Comparison of ENCODE assay signal across 19 mouse cellular contexts in the genomic region with DNA sequence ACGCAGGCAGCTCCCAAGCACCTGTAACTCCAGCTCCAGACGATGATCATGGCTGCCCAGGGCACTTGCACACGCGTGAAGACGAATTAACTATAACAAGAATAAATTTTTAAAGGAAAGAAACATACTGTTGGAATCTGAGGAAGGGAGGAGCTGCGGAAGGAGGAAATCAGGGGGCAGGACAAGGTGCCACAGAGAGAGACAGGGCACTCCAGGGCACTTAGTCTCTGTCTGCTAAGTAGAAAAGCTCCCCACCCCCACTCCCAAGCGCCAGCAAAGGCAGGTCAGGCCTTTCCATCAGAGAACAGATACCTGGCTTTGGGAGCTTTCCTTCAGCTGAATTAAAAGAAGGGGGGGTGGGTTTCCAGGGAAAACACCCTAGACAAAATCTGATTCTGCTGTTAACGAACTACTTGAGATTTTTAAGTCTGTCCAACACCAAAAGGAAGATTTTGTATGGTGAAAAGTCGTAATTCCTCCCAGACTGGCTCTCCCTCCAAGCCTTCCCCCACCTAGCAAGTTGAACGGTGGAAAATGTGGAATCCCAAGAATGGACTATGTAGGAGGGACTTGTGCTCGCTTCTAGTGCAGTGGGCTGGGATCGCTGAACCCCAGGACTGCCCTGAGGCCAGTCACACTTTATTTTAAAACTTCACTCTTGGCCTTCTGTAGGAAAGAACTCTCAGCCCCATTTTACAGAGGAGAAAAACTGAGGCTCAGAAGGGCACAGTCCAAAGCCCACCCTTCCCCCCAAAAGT. TPM values are rescaled to one million over a fixed set of nuclear protein-coding genes. Genes with fewer than 3 reads are reported as not detected.
DNase-seq lines count a peak whose midpoint lies in the region; ATAC-seq and TF ChIP-seq lines count a peak whose summit lies in the region.
"Had no signal": no experiment of that assay in that cellular context is flagged by ENCODE, and none has a peak within 500 bp of the region (broad histone marks: within the 10 kb centered on the region; RNA-seq: fewer than 3 reads in every experiment).

No protein-coding gene starts in this region.

- peak; percentile 37; the same call in 1 of the 2 replicates for ATAC-seq in kidney, embryonic 16.5 days (ENCODE audit: low FRiP score, low TSS enrichment)
- ATAC-seq in limb, embryonic 12.5 days (ENCODE audit: insufficient number of reproducible peaks, insufficient read depth, low FRiP score, low TSS enrichment, low read depth) = no peak

- H3K27ac ChIP-seq in kidney, embryonic 16.5 days (ENCODE audit: low read length) = peak overlapping the region; percentile 34; the same call in 1 of the 2 replicates
- peak overlapping the region; percentile 81; the same call in 1 of the 2 replicates for H3K27ac ChIP-seq in ES-E14 (ENCODE audit: insufficient read depth, low read depth, low read length, poor library complexity, severe bottlenecking)
- peak overlapping the region; percentile 94 for H3K27ac ChIP-seq in limb, embryonic 12.5 days
- H3K27ac ChIP-seq: heart, adult 2 months; stomach, embryonic 15.5 days had no signal

- H3K36me3 ChIP-seq in kidney, embryonic 16.5 days (ENCODE audit: insufficient read depth, low read length) = no peaks in the 10 kb centered on the region
- H3K36me3 ChIP-seq in ES-E14 (ENCODE audit: control insufficient read depth, insufficient read depth, low read length, poor library complexity, severe bottlenecking) = no peaks in the 10 kb centered on the region
- H3K36me3 ChIP-seq in limb, embryonic 12.5 days = peaks cover 3% of the 10 kb centered on the region; the same call in 1 of the 2 replicates
- H3K36me3 ChIP-seq: G1E; stomach, embryonic 15.5 days had no signal

- 47% methylated on average over 12 of the region's 12 CpGs for WGBS in kidney, embryonic 16.5 days
- 18% methylated on average over 12 of the region's 12 CpGs for WGBS in limb, embryonic 12.5 days

- no peaks in the 10 kb centered on the region for H3K9me3 ChIP-seq in kidney, embryonic 16.5 days (ENCODE audit: low read length)
- no peaks in the 10 kb centered on the region for H3K9me3 ChIP-seq in ES-E14 (ENCODE audit: control insufficient read depth, insufficient read depth, low read depth, low read length)
- H3K9me3 ChIP-seq in limb, embryonic 12.5 days = no peaks in the 10 kb centered on the region
- H3K9me3 ChIP-seq: stomach, embryonic 15.5 days had no signal

- no peaks in the 10 kb centered on the region for H3K27me3 ChIP-seq in kidney, embryonic 16.5 days (ENCODE audit: insufficient read depth, low read length)
- H3K27me3 ChIP-seq in limb, embryonic 12.5 days = no peaks in the 10 kb centered on the region
- H3K27me3 ChIP-seq: stomach, embryonic 15.5 days had no signal

- H3K4me3 ChIP-seq in kidney, embryonic 16.5 days (ENCODE audit: low read length) = no peak overlapping the region
- no peak overlapping the region for H3K4me3 ChIP-seq in ES-E14 (ENCODE audit: insufficient read depth in 1 of 2, low read depth in 1 of 2, low read length in 2 of 2, poor library complexity in 1 of 2, severe bottlenecking in 1 of 2)
- H3K4me3 ChIP-seq in limb, embryonic 12.5 days (replicated peaks) = no peak overlapping the region
- H3K4me3 ChIP-seq: heart, adult 2 months; stomach, embryonic 15.5 days had no signal

- H3K9ac ChIP-seq in kidney, embryonic 16.5 days (replicated peaks; ENCODE audit: low read length) = no peak overlapping the region
- H3K9ac ChIP-seq in ES-E14 (ENCODE audit: insufficient read depth, low read depth, low read length, poor library complexity, severe bottlenecking) = peak overlapping the region; percentile 26; the same call in 1 of the 2 replicates
- no peak overlapping the region for H3K9ac ChIP-seq in limb, embryonic 12.5 days (replicated peaks)
- H3K9ac ChIP-seq: stomach, embryonic 15.5 days had no signal

- in situ Hi-C loops in ES-E14 (cut with MboI; ENCODE audit: low sequenced_read_pairs in 2 of 2, unreplicated experiment in 2 of 2) = no loop called here

- peaks cover 36% of the 10 kb centered on the region for H3K4me1 ChIP-seq in kidney, embryonic 16.5 days (ENCODE audit: insufficient read depth, low read length)
- H3K4me1 ChIP-seq in ES-E14 (ENCODE audit: control insufficient read depth in 2 of 2, insufficient read depth in 2 of 2, low read length in 2 of 2, poor library complexity in 1 of 2) = peaks cover 8 to 25% of the 10 kb centered on the region in 2 experiments
- peaks cover 55% of the 10 kb centered on the region for H3K4me1 ChIP-seq in limb, embryonic 12.5 days (replicated peaks)

- DNase-seq in kidney, adult 8-10 months = no peak
- no peak for DNase-seq in ES-E14 (ENCODE audit: low read depth, low spot score)
- peak; percentile 52 for DNase-seq in embryo, embryonic 10.5 days (ENCODE audit: low spot score)
- DNase-seq in layer of hippocampus, postnatal 14 days (ENCODE audit: low spot score in 2 of 2) = no peak
- no peak for DNase-seq in adipocyte (ENCODE audit: low spot score)
- DNase-seq: cerebellum, adult 9-11 months; heart, adult 2 months; right cerebral cortex, postnatal 4 days; thymus, postnatal 36 days had no signal

- no peak overlapping the region for H3K4me2 ChIP-seq in kidney, embryonic 16.5 days (replicated peaks; ENCODE audit: low read depth, low read length)
- 0 out of 2 replicates have a peak overlapping the region, but pooled peaks have one; percentile 1 for H3K4me2 ChIP-seq in limb, embryonic 12.5 days
- H3K4me2 ChIP-seq: liver, embryonic 11.5 days; stomach, embryonic 15.5 days had no signal

TF ChIP-seq in ES-E14, 5 proteins besides CTCF, POLR2A, EP300 and RAD21:
- no peak for TF ChIP-seq CHD2 (IDR thresholded peaks at IDR 0.05; ENCODE audit: low read depth, low read length)
- no peak for TF ChIP-seq ZC3H11A (IDR thresholded peaks at IDR 0.05; ENCODE audit: borderline replicate concordance, low read depth, low read length)
- no peak for TF ChIP-seq HCFC1 (IDR thresholded peaks at IDR 0.05; ENCODE audit: borderline replicate concordance, insufficient read depth, low read length)
- TF ChIP-seq MAFK (IDR thresholded peaks at IDR 0.05; ENCODE audit: insufficient read depth, low read depth, low read length) = no peak
- peak; percentile 54; the same call in 1 of the 2 replicates for TF ChIP-seq ZNF384 (IDR thresholded peaks at IDR 0.05; ENCODE audit: low read depth, low read length)

RNA-seq across cellular contexts. Expression of gene Kank4, which starts 11.9 kb away (rescaled TPM):
- polyA plus RNA-seq in kidney, embryonic 16.5 days (2015; fragmentation: Nextera tagmentation; extraction: Ambion mirVana) = 2.4 and 2.6 TPM in 2 replicates
- 4.0 and 5.4 TPM in 2 replicates for total RNA-seq in ES-E14 (2012; rRNA removed)
- polyA plus RNA-seq in limb, embryonic 12.5 days (2016; fragmentation: Nextera tagmentation; extraction: Ambion mirVana) = 2.0 and 2.3 TPM in 2 replicates
- 1 to 10 TPM; 2.7 to 2.9 TPM for total RNA-seq in layer of hippocampus, postnatal 14 days (2021)
- total RNA-seq: monocyte, adult 5-6 weeks; neutrophil, adult 5-6 weeks had no signal
- polyA plus RNA-seq: G1E had no signal

RNA-seq across cellular contexts. Expression of gene I0C0044D17Rik, which starts 18.2 kb away (rescaled TPM):
- not detected in 2 replicates for polyA plus RNA-seq in kidney, embryonic 16.5 days (2015; fragmentation: Nextera tagmentation; extraction: Ambion mirVana)
- 0.13 TPM in 1 of 2 replicates, not detected in the other for total RNA-seq in ES-E14 (2012; rRNA removed)
- polyA plus RNA-seq in limb, embryonic 12.5 days (2016; fragmentation: Nextera tagmentation; extraction: Ambion mirVana) = not detected in 2 replicates
- total RNA-seq in layer of hippocampus, postnatal 14 days (2021) = not detected
- total RNA-seq: adrenal gland, adult 18-20 months; G1E; heart, adult 2 months; layer of hippocampus, adult 8-10 months; megakaryocyte progenitor cell, adult 5-6 weeks; monocyte, adult 5-6 weeks; neutrophil, adult 5-6 weeks had no signal
- polyA plus RNA-seq: G1E; heart, adult 2 months; liver, embryonic 11.5 days; stomach, embryonic 15.5 days had no signal

Comparison
In these comparisons a context has a peak if more than half of its experiments do, and no peak if none do; other contexts are left out.
1. H3K27ac ChIP-seq: peak in every context shown above with its lines; median percentile 94 in limb, embryonic 12.5 days; 81 in ES-E14; 34 in kidney, embryonic 16.5 days.